Mouse (Mus musculus): ENCODE measurements at regions not wholly inside any gene's neighbourhood (a gene's known extent, or its start where the extent isn't known, plus 50 kb on each side); places are given as distances from the start of the nearest gene placed in this dataset.

GRCm38 (mm10) chr13:43930081-43930981 is 145.8 kb downstream of the Cd83 start:
- peak overlapping the region; percentile 52; the same call in 1 of the 2 replicates for H3K27ac ChIP-seq
- H3K27me3 ChIP-seq = no peaks in the 10 kb centered on the region
- no peaks in the 10 kb centered on the region for H3K36me3 ChIP-seq
- H3K4me3 ChIP-seq = no peak overlapping the region
- H3K4me1 ChIP-seq = peaks cover 45% of the 10 kb centered on the region
- H3K9ac ChIP-seq = no peak overlapping the region
- 0 out of 2 replicates have a peak, but pooled peaks have one; percentile 51 for ATAC-seq (ENCODE audit: low FRiP score, low read depth)
- no peak overlapping the region for H3K4me2 ChIP-seq (replicated peaks)
- 21% methylated on average over 19 of the region's 19 CpGs for WGBS
- 0 out of 2 replicates have a peak, but pooled peaks cover 12% of the 10 kb centered on the region for H3K9me3 ChIP-seq

GRCm38 (mm10) chr13:43932946-43933345 is 148.4 kb downstream of the Cd83 start:
- H3K27me3 ChIP-seq = no peaks in the 10 kb centered on the region
- H3K4me2 ChIP-seq (replicated peaks) = no peak overlapping the region
- H3K36me3 ChIP-seq = no peaks in the 10 kb centered on the region
- no peak overlapping the region for H3K9ac ChIP-seq
- no peak for ATAC-seq (ENCODE audit: low FRiP score, low read depth)
- peaks cover 51% of the 10 kb centered on the region for H3K4me1 ChIP-seq
- H3K27ac ChIP-seq = no peak overlapping the region
- H3K4me3 ChIP-seq = no peak overlapping the region
- 0 out of 2 replicates have a peak, but pooled peaks cover 12% of the 10 kb centered on the region for H3K9me3 ChIP-seq
- WGBS = 28% methylated on average over 7 of the region's 7 CpGs

GRCm38 (mm10) chr13:43935284-43935683 is 150.7 kb downstream of the Cd83 start:
- no peak overlapping the region for H3K9ac ChIP-seq
- no peak overlapping the region for H3K4me3 ChIP-seq
- no peak overlapping the region for H3K4me2 ChIP-seq (replicated peaks)
- peaks cover 57% of the 10 kb centered on the region for H3K4me1 ChIP-seq
- no peaks in the 10 kb centered on the region for H3K9me3 ChIP-seq
- 77% methylated on average over 6 of the region's 6 CpGs for WGBS
- no peak for ATAC-seq (ENCODE audit: low FRiP score, low read depth)
- no peaks in the 10 kb centered on the region for H3K27me3 ChIP-seq
- H3K36me3 ChIP-seq = no peaks in the 10 kb centered on the region
- no peak overlapping the region for H3K27ac ChIP-seq

DNA sequence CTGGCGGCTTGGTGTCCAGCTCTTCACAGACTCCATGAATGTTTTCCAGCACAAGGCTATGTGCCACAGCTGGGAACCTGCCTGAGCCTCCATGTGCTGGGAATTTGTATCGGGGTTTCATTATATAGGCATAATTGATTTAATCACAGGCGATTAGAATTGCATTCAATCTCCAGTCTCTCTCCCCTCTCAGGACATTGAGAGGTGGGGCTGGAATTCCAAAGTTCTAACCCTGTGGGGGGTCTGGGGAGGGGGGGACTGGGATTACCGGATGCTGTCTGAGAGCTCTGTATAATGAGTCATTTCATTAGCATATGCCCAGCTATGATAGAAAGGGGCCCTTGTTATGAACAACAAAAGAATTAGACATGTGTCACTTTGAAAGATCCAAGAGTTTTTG is 151.9 kb downstream of the Cd83 start:
- WGBS = 49% methylated on average over 4 of the region's 4 CpGs
- Histone ChIP-seq H3K9me3 (no peaks in the 10 kb centered on the region), H3K27me3 (no peaks in the 10 kb centered on the region), H3K9ac (no peak overlapping the region), H3K4me1 (peaks cover 46% of the 10 kb centered on the region), H3K4me2 (replicated peaks) (no peak overlapping the region), H3K4me3 (no peak overlapping the region), H3K27ac (no peak overlapping the region), H3K36me3 (no peaks in the 10 kb centered on the region)
- no peak for ATAC-seq (ENCODE audit: low FRiP score, low read depth)

GRCm38 (mm10) chr13:43938611-43939010 is 154.0 kb downstream of the Cd83 start:
- Histone ChIP-seq H3K4me3 (no peak overlapping the region), H3K27me3 (no peaks in the 10 kb centered on the region), H3K9me3 (no peaks in the 10 kb centered on the region), H3K27ac (no peak overlapping the region), H3K36me3 (no peaks in the 10 kb centered on the region), H3K9ac (no peak overlapping the region), H3K4me2 (replicated peaks) (no peak overlapping the region), H3K4me1 (peaks cover 37% of the 10 kb centered on the region)
- no peak for ATAC-seq (ENCODE audit: low FRiP score, low read depth)
- WGBS = 76% methylated on average over 7 of the region's 7 CpGs

GRCm38 (mm10) chr13:43939375-43939774 is 154.8 kb downstream of the Cd83 start:
- H3K4me3 ChIP-seq = no peak overlapping the region
- H3K27me3 ChIP-seq = no peaks in the 10 kb centered on the region
- ATAC-seq (ENCODE audit: low FRiP score, low read depth) = no peak
- H3K4me1 ChIP-seq = peaks cover 43% of the 10 kb centered on the region
- H3K4me2 ChIP-seq (replicated peaks) = no peak overlapping the region
- no peak overlapping the region for H3K27ac ChIP-seq
- no peak overlapping the region for H3K9ac ChIP-seq
- H3K36me3 ChIP-seq = no peaks in the 10 kb centered on the region
- H3K9me3 ChIP-seq = no peaks in the 10 kb centered on the region
- 43% methylated on average over 4 of the region's 4 CpGs for WGBS

- WGBS = 36% methylated on average over 8 of the region's 8 CpGs
- Histone ChIP-seq H3K36me3 (no peaks in the 10 kb centered on the region), H3K4me3 (no peak overlapping the region), H3K4me2 (replicated peaks) (no peak overlapping the region), H3K9ac (no peak overlapping the region), H3K27ac (no peak overlapping the region), H3K9me3 (0 out of 2 replicates have a peak, but pooled peaks cover 2% of the 10 kb centered on the region), H3K27me3 (no peaks in the 10 kb centered on the region), H3K4me1 (peaks cover 43% of the 10 kb centered on the region)
- no peak for ATAC-seq (ENCODE audit: low FRiP score, low read depth)
These were observed 157.2 kb downstream of the Cd83 start for GRCm38 (mm10) chr13:43941731-43942130.

GRCm38 (mm10) chr13:43948606-43949005 is 164.0 kb downstream of the Cd83 start:
- Histone ChIP-seq H3K9ac (no peak overlapping the region), H3K27me3 (peaks cover 23% of the 10 kb centered on the region), H3K4me3 (no peak overlapping the region), H3K36me3 (no peaks in the 10 kb centered on the region), H3K27ac (no peak overlapping the region), H3K9me3 (0 out of 2 replicates have a peak, but pooled peaks cover 4% of the 10 kb centered on the region), H3K4me1 (peaks cover 15% of the 10 kb centered on the region), H3K4me2 (replicated peaks) (no peak overlapping the region)
- WGBS = 85% methylated on average over 3 of the region's 3 CpGs
- no peak for ATAC-seq (ENCODE audit: low FRiP score, low read depth)

DNA sequence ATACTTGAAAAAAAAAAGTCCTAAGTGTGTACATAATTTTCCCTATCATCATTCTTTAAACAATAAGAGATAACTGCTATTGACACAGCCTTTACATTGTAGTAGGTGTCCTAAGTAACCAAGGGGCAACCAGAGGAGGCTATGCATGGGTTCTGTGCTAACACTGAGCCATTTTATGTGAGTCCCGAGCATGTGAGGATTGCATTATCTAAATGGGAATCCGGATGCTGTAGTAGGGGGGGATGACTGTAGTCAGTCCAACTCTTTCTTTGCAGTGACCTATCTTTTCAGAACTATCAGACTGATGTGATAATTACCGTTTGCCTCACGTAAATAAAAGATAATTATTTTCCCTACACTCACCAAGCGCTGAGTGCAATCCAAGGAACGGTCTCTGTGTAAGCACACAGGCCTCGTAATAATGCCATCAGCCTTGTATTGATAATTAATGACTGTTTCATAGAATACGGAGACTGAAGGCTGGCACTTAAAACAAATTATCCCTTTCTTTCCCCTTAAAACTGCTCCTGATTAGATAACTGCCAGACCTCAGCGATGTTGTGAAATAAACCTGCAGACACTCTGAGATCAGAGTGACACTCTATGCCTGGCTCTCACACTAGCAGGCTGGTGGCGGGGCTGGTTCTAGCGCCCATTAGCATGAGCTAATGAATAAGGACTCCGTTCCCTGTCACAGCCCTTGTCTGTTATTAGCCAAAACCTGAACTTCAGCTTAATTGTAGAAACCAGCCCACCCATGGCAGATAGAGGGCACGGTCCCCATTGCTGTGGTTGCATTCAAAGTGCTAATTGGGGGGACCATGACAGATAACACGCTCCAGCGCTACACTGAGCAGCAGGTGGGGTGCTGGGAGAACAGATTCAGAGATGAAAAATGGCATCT is 165.4 kb downstream of the Cd83 start:
- 51% methylated on average over 15 of the region's 15 CpGs for WGBS
- H3K27ac ChIP-seq = no peak overlapping the region
- H3K4me2 ChIP-seq (replicated peaks) = no peak overlapping the region
- H3K36me3 ChIP-seq = no peaks in the 10 kb centered on the region
- H3K9me3 ChIP-seq = 0 out of 2 replicates have a peak, but pooled peaks cover 4% of the 10 kb centered on the region
- H3K4me1 ChIP-seq = peaks cover 4% of the 10 kb centered on the region; the same call in 1 of the 2 replicates
- H3K9ac ChIP-seq = no peak overlapping the region
- peaks cover 23% of the 10 kb centered on the region for H3K27me3 ChIP-seq
- ATAC-seq (ENCODE audit: low FRiP score, low read depth) = no peak
- no peak overlapping the region for H3K4me3 ChIP-seq

DNA sequence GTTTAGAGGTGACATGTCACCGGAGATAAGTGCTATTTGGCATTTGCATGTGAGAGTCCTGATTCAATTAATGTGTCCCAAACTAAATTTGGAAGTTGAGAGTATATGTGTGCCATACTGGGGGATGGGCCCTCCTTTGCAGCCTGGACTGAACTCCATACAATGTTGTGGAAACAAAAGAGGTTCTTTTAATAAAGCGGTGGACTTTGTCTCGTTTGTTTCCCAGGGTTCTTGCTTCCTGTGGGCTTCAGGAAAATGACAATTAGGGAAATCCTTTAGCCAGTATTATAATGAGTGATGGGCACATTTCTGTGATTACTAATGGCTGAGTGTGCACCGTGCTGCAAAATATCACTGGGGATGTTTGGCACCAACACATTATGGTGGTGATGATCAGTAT is 167.9 kb downstream of the Cd83 start:
- Histone ChIP-seq H3K9me3 (no peaks in the 10 kb centered on the region), H3K27me3 (peaks cover 25% of the 10 kb centered on the region), H3K36me3 (no peaks in the 10 kb centered on the region), H3K4me2 (replicated peaks) (no peak overlapping the region), H3K27ac (no peak overlapping the region), H3K9ac (no peak overlapping the region), H3K4me1 (peaks cover 3% of the 10 kb centered on the region; the same call in 1 of the 2 replicates), H3K4me3 (no peak overlapping the region)
- 68% methylated on average over 4 of the region's 4 CpGs for WGBS
- no peak for ATAC-seq (ENCODE audit: low FRiP score, low read depth)

DNA sequence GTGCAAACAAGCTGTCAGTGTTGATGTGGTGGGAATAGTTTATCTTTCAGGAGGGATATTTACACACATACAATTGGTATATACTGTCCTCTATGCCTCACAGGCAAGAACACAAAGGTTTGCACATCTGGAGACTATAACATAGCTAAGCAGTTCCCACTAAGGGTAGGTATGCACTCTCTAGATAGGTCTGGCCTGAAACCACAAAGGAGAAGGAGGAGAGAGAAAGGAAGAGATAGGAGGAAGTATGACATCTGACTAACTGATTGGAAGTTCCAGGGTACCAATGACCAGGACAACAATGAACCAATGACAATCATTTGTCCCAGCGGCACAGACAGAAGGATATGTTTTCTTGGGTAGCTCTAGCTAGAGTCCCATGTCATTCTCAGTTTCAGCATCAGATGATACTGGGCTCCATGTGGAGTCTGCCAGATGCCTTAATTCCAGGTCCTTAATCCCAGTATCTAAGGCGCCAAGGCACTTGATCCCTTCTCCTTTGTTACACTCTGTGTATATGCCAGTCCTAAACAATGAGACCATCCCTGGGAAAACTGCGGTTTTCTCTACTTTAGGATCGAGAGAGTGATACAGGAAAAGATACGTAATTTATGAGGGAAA is 168.5 kb downstream of the Cd83 start:
- WGBS = 89% methylated on average over 5 of the region's 5 CpGs
- ATAC-seq (ENCODE audit: low FRiP score, low read depth) = no peak

More for the DNA sequence above, 168.5 kb downstream of the Cd83 start:
- peaks cover 7% of the 10 kb centered on the region for H3K4me1 ChIP-seq
- H3K9ac ChIP-seq = no peak overlapping the region
- no peak overlapping the region for H3K4me3 ChIP-seq
- no peak overlapping the region for H3K4me2 ChIP-seq (replicated peaks)
- H3K27me3 ChIP-seq = peaks cover 27% of the 10 kb centered on the region
- no peaks in the 10 kb centered on the region for H3K36me3 ChIP-seq
- no peaks in the 10 kb centered on the region for H3K9me3 ChIP-seq
- H3K27ac ChIP-seq = no peak overlapping the region
